Mouse (Mus musculus): ENCODE results near the gene Zswim3. TPM values are rescaled to one million over a fixed set of nuclear protein-coding genes. Genes with fewer than 3 reads are reported as not detected.

The Zswim3 gene
- polyA plus RNA-seq, 1 experiment from 2014 or later, result 8.9 TPM

- peaks cover 13% of the 10 kb centered on the region for H3K36me3 ChIP-seq (ENCODE audit: control insufficient read depth, insufficient read depth, low read length)
- no peak overlapping the region for H3K4me2 ChIP-seq (ENCODE audit: low read depth, low read length)
- peaks cover 16% of the 10 kb centered on the region for H3K4me1 ChIP-seq (replicated peaks; ENCODE audit: control insufficient read depth, insufficient read depth, low read length)
- no peak overlapping the region for H3K27ac ChIP-seq (ENCODE audit: low read length)
- no peak for ATAC-seq (ENCODE audit: low read depth)
- 76% methylated on average over 10 of the region's 10 CpGs for WGBS
- H3K9me3 ChIP-seq (ENCODE audit: control insufficient read depth, low read length), result no peaks in the 10 kb centered on the region
- H3K27me3 ChIP-seq (ENCODE audit: control insufficient read depth, insufficient read depth, low read depth, low read length), result no peaks in the 10 kb centered on the region
- no peak overlapping the region for H3K9ac ChIP-seq (ENCODE audit: low read length)
- H3K4me3 ChIP-seq (ENCODE audit: low read length), result no peak overlapping the region
Measured at GRCm38 (mm10) chr2:164787779-164788178, 17.1 kb upstream of the Zswim3 start.

GRCm38 (mm10) chr2:164788411-164788810 is 16.5 kb upstream of the Zswim3 start:
- Histone ChIP-seq H3K36me3 (ENCODE audit: control insufficient read depth, insufficient read depth, low read length) (peaks cover 16% of the 10 kb centered on the region), H3K9ac (ENCODE audit: low read length) (no peak overlapping the region)
- 60% methylated on average over 4 of the region's 4 CpGs for WGBS

GRCm38 (mm10) chr2:164790451-164790850 is 14.4 kb upstream of the Zswim3 start:
- no peak for ATAC-seq (ENCODE audit: low read depth)
- Histone ChIP-seq H3K27me3 (ENCODE audit: control insufficient read depth, insufficient read depth, low read depth, low read length) (no peaks in the 10 kb centered on the region), H3K4me1 (replicated peaks; ENCODE audit: control insufficient read depth, insufficient read depth, low read length) (peaks cover 9% of the 10 kb centered on the region), H3K4me2 (ENCODE audit: low read depth, low read length) (no peak overlapping the region), H3K27ac (ENCODE audit: low read length) (no peak overlapping the region), H3K9ac (ENCODE audit: low read length) (no peak overlapping the region), H3K36me3 (ENCODE audit: control insufficient read depth, insufficient read depth, low read length) (peaks cover 24% of the 10 kb centered on the region), H3K4me3 (ENCODE audit: low read length) (no peak overlapping the region), H3K9me3 (ENCODE audit: control insufficient read depth, low read length) (no peaks in the 10 kb centered on the region)
- WGBS, result 48% methylated on average over 4 of the region's 4 CpGs

More at GRCm38 (mm10) chr2:164788411-164788810, 16.5 kb upstream of the Zswim3 start:
- no peak overlapping the region for H3K27ac ChIP-seq (ENCODE audit: low read length)
- no peaks in the 10 kb centered on the region for H3K27me3 ChIP-seq (ENCODE audit: control insufficient read depth, insufficient read depth, low read depth, low read length)
- H3K9me3 ChIP-seq (ENCODE audit: control insufficient read depth, low read length), result no peaks in the 10 kb centered on the region
- no peak for ATAC-seq (ENCODE audit: low read depth)
- H3K4me3 ChIP-seq (ENCODE audit: low read length), result no peak overlapping the region
- peaks cover 16% of the 10 kb centered on the region for H3K4me1 ChIP-seq (replicated peaks; ENCODE audit: control insufficient read depth, insufficient read depth, low read length)
- H3K4me2 ChIP-seq (ENCODE audit: low read depth, low read length), result no peak overlapping the region

GRCm38 (mm10) chr2:164791841-164792261 is 13.0 kb upstream of the Zswim3 start:
- no peak for ATAC-seq (ENCODE audit: low read depth)
- Histone ChIP-seq H3K9me3 (ENCODE audit: control insufficient read depth, low read length) (no peaks in the 10 kb centered on the region), H3K4me1 (replicated peaks; ENCODE audit: control insufficient read depth, insufficient read depth, low read length) (peaks cover 4% of the 10 kb centered on the region), H3K27me3 (ENCODE audit: control insufficient read depth, insufficient read depth, low read depth, low read length) (no peaks in the 10 kb centered on the region), H3K36me3 (ENCODE audit: control insufficient read depth, insufficient read depth, low read length) (peaks cover 24% of the 10 kb centered on the region), H3K4me3 (ENCODE audit: low read length) (no peak overlapping the region), H3K9ac (ENCODE audit: low read length) (no peak overlapping the region), H3K27ac (ENCODE audit: low read length) (no peak overlapping the region), H3K4me2 (ENCODE audit: low read depth, low read length) (no peak overlapping the region)
- WGBS, result 83% methylated on average over 18 of the region's 18 CpGs

GRCm38 (mm10) chr2:164792400-164793190 is 12.3 kb upstream of the Zswim3 start:
- 93% methylated on average over 12 of the region's 12 CpGs for WGBS
- Histone ChIP-seq H3K27ac (ENCODE audit: low read length) (no peak overlapping the region), H3K27me3 (ENCODE audit: control insufficient read depth, insufficient read depth, low read depth, low read length) (no peaks in the 10 kb centered on the region), H3K9me3 (ENCODE audit: control insufficient read depth, low read length) (no peaks in the 10 kb centered on the region), H3K4me2 (ENCODE audit: low read depth, low read length) (no peak overlapping the region), H3K4me1 (replicated peaks; ENCODE audit: control insufficient read depth, insufficient read depth, low read length) (no peaks in the 10 kb centered on the region; the same call in 1 of the 2 replicates), H3K4me3 (ENCODE audit: low read length) (no peak overlapping the region), H3K9ac (ENCODE audit: low read length) (no peak overlapping the region), H3K36me3 (ENCODE audit: control insufficient read depth, insufficient read depth, low read length) (peaks cover 24% of the 10 kb centered on the region)
- ATAC-seq (ENCODE audit: low read depth), result no peak

- H3K4me1 ChIP-seq (replicated peaks; ENCODE audit: control insufficient read depth, insufficient read depth, low read length), result no peaks in the 10 kb centered on the region
- WGBS, result 69% methylated on average over 3 of the region's 3 CpGs
- no peak for ATAC-seq (ENCODE audit: low read depth)
- H3K4me2 ChIP-seq (ENCODE audit: low read depth, low read length), result no peak overlapping the region
- H3K9ac ChIP-seq (ENCODE audit: low read length), result no peak overlapping the region
- H3K27me3 ChIP-seq (ENCODE audit: control insufficient read depth, insufficient read depth, low read depth, low read length), result no peaks in the 10 kb centered on the region
- no peak overlapping the region for H3K4me3 ChIP-seq (ENCODE audit: low read length)
- H3K9me3 ChIP-seq (ENCODE audit: control insufficient read depth, low read length), result no peaks in the 10 kb centered on the region
- H3K36me3 ChIP-seq (ENCODE audit: control insufficient read depth, insufficient read depth, low read length), result peaks cover 27% of the 10 kb centered on the region
- no peak overlapping the region for H3K27ac ChIP-seq (ENCODE audit: low read length)
Measured at GRCm38 (mm10) chr2:164793236-164793635, 11.7 kb upstream of the Zswim3 start.

- H3K36me3 ChIP-seq (ENCODE audit: control insufficient read depth, insufficient read depth, low read length), result peaks cover 27% of the 10 kb centered on the region
- H3K27me3 ChIP-seq (ENCODE audit: control insufficient read depth, insufficient read depth, low read depth, low read length), result no peaks in the 10 kb centered on the region
- 83% methylated on average over 2 of the region's 2 CpGs for WGBS
- H3K4me3 ChIP-seq (ENCODE audit: low read length), result no peak overlapping the region
- no peak overlapping the region for H3K9ac ChIP-seq (ENCODE audit: low read length)
- no peaks in the 10 kb centered on the region for H3K9me3 ChIP-seq (ENCODE audit: control insufficient read depth, low read length)
- H3K27ac ChIP-seq (ENCODE audit: low read length), result no peak overlapping the region
- ATAC-seq (ENCODE audit: low read depth), result no peak
- H3K4me2 ChIP-seq (ENCODE audit: low read depth, low read length), result no peak overlapping the region
- H3K4me1 ChIP-seq (replicated peaks; ENCODE audit: control insufficient read depth, insufficient read depth, low read length), result no peaks in the 10 kb centered on the region
Measured at GRCm38 (mm10) chr2:164793772-164794171, 11.1 kb upstream of the Zswim3 start.

- Histone ChIP-seq H3K4me1 (replicated peaks; ENCODE audit: control insufficient read depth, insufficient read depth, low read length) (no peaks in the 10 kb centered on the region), H3K9me3 (ENCODE audit: control insufficient read depth, low read length) (no peaks in the 10 kb centered on the region), H3K36me3 (ENCODE audit: control insufficient read depth, insufficient read depth, low read length) (peaks cover 28% of the 10 kb centered on the region), H3K9ac (ENCODE audit: low read length) (no peak overlapping the region), H3K27ac (ENCODE audit: low read length) (no peak overlapping the region), H3K27me3 (ENCODE audit: control insufficient read depth, insufficient read depth, low read depth, low read length) (no peaks in the 10 kb centered on the region), H3K4me3 (ENCODE audit: low read length) (no peak overlapping the region), H3K4me2 (ENCODE audit: low read depth, low read length) (no peak overlapping the region)
- peak; percentile 63 for ATAC-seq (ENCODE audit: low read depth)
- WGBS, result 28% methylated on average over 5 of the region's 5 CpGs
Measured at GRCm38 (mm10) chr2:164794293-164794692, 10.6 kb upstream of the Zswim3 start.

- 76% methylated on average over 4 of the region's 4 CpGs for WGBS
- H3K36me3 ChIP-seq (ENCODE audit: control insufficient read depth, insufficient read depth, low read length), result peaks cover 32% of the 10 kb centered on the region
Measured at GRCm38 (mm10) chr2:164795868-164796267, 9.0 kb upstream of the Zswim3 start.

More at GRCm38 (mm10) chr2:164795868-164796267, 9.0 kb upstream of the Zswim3 start:
- Histone ChIP-seq H3K4me2 (ENCODE audit: low read depth, low read length) (no peak overlapping the region), H3K4me3 (ENCODE audit: low read length) (no peak overlapping the region), H3K27me3 (ENCODE audit: control insufficient read depth, insufficient read depth, low read depth, low read length) (no peaks in the 10 kb centered on the region), H3K27ac (ENCODE audit: low read length) (no peak overlapping the region), H3K9ac (ENCODE audit: low read length) (no peak overlapping the region), H3K4me1 (replicated peaks; ENCODE audit: control insufficient read depth, insufficient read depth, low read length) (no peaks in the 10 kb centered on the region), H3K9me3 (ENCODE audit: control insufficient read depth, low read length) (no peaks in the 10 kb centered on the region)
- ATAC-seq (ENCODE audit: low read depth), result no peak
